Mouse (Mus musculus): ENCODE results near the gene Pdzd7.

Gene Pdzd7

DNA sequence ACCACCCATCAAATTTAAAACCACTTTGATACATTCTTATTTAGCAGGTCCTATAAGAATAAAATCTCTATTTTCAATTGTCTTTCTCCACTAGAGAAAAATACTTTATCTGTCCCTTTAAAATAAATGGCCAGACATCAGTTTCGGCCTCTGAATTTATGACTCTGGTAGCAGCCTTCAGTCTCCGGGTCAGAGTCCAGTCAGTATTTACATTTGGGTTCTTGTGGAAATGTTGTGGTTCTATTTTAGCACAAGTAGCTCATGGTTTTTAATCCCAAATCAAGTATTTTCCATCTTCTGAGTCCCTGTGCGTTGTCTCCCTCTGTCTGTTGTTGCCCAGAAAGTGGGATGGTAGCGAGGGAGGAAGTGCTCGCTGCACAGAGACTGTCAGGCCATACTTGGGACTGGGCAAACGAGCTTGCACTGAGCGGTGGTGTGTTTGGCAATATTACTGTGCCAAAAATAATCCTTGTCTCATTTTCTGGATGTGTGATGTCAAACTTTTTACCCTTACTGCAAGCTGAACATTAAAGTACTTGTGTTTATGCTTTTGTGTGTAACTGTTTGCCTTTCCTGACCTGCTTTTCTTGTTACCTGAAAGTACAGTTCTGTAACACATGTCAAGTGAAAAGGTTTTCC lies 62.9 kb downstream of the Pdzd7 start:
- DNase-seq: no peak

GRCm38 (mm10) chr19:44980787-44981186 lies 64.7 kb downstream of the Pdzd7 start:
- no peak for DNase-seq

DNA sequence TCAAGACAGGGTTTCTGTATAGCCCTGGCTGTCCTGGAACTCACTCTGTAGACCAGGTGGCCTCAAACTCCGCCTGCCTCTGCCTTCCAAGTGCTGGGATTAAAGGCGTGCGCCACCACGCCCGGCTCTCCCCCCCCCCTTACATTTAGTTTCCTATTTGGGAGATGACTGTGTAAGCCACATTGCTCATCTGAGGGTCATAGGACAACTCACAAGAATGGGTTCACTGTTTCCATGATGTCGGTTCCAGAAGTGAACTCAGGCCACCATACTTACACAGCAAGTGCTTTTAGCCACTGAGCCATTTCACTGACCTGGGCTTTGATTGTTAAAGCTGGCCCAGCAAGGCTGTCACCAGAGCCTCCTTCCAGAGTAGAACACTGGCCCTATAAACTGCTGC lies 68.4 kb downstream of the Pdzd7 start:
- no peak for DNase-seq
